Mouse (Mus musculus) stomach, postnatal 0 days (tissue): ENCODE results near the gene Slc25a35.

Source experiments
- CTCF ChIP-seq: IDR thresholded peaks from 2 replicates; pipeline ENCODE4 v1.5.1; 2016; ENCODE audit warnings: antibody characterized with exemption, low read depth, mild to moderate bottlenecking, moderate library complexity
- EP300 ChIP-seq: optimal IDR thresholded peaks from 2 replicates; pipeline ENCODE3; 2016; ENCODE audit warnings: antibody characterized with exemption

GRCm38 (mm10) chr11:68956107-68956506, 11.8 kb upstream of the Slc25a35 start:
- TF ChIP-seq CTCF (no peak), EP300 (no peak)
